Mouse (Mus musculus) cerebral cortex, adult 2 months (tissue): ENCODE measurements around the gene Rab17.

Experiments
- WGBS: fragments of 180-500 bp; shearing (Covaris S2); methylation state at CpG from one replicate; pipeline ENCODE4 v1.1.7; 2018; 5-methylcytosine and 5-hydroxymethylcytosine counted together

The Rab17 gene

GRCm38 (mm10) chr1:90928575-90928934 lies 40.9 kb downstream of the Rab17 start:
- 4% methylated on average over 6 of the region's 6 CpGs for WGBS

- WGBS: 7% methylated on average over 23 of the region's 23 CpGs
These were observed 41.4 kb downstream of the Rab17 start for GRCm38 (mm10) chr1:90927929-90928574.

- 53% methylated on average over 15 of the region's 15 CpGs for WGBS
These were observed 42.2 kb downstream of the Rab17 start for GRCm38 (mm10) chr1:90927308-90927707.

- WGBS: 20% methylated on average over 4 of the region's 4 CpGs
These were observed 43.4 kb downstream of the Rab17 start for GRCm38 (mm10) chr1:90926030-90926429.

GRCm38 (mm10) chr1:90921687-90922086 lies 47.8 kb downstream of the Rab17 start:
- WGBS: 94% methylated on average over 9 of the region's 9 CpGs

- WGBS: 81% methylated on average over 6 of the region's 6 CpGs
These were observed 52.0 kb downstream of the Rab17 start for GRCm38 (mm10) chr1:90917509-90917908.

GRCm38 (mm10) chr1:90914948-90915569 lies 54.4 kb downstream of the Rab17 start, which contains the start of gene Mlph:
Gene Mlph, plus strand, starts transcription at chr1:90915085.
- 20% methylated on average over 18 of the region's 18 CpGs for WGBS

- WGBS: 84% methylated on average over 6 of the region's 6 CpGs
These were observed 56.2 kb downstream of the Rab17 start for GRCm38 (mm10) chr1:90913231-90913630.

- 25% methylated on average over 17 of the region's 17 CpGs for WGBS
These were observed 59.8 kb downstream of the Rab17 start for GRCm38 (mm10) chr1:90909631-90910152.
